Mouse (Mus musculus) ovary, postnatal 36 days (tissue): ENCODE measurements around the gene Strn4.
A peak's percentile ranks its signal among the peaks of the same experiment; 100 is the strongest.

Source experiments
- DNase-seq: peaks from one replicate; pipeline ENCODE4 v3.0.0; 2022; ENCODE audit warnings: low spot score, mixed read lengths

The Strn4 gene

DNA sequence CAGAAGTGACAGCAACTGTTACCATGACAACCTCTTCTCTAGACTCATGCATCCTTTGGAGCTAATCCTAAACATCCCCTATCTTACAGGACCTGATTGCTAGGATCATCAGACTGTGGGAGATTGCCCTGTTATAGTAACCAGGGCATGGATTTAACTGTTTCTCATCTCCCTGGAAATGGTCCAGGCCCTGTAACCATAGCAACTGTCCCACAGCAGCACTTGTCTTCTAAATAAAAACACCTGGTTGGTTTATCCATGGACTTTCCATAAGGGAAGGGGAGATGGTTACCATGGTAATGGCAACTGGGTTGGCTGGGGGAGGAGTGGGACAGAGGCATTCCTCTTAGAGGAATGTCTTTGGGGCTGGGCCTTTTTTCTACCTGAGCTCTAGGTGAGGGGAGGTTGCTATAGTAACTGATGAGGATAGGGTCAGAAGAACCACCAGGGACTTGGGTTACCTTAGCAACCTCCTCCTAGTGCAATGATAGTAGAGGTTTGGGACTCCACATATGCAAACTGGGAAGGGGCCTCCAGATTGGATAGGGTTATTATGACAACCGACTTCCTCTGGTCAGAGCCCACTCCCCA is at the start of gene Strn4:
Gene Strn4, plus strand, starts transcription at position 539 of the 591 bp plus-strand sequence.
- DNase-seq, result no peak

DNA sequence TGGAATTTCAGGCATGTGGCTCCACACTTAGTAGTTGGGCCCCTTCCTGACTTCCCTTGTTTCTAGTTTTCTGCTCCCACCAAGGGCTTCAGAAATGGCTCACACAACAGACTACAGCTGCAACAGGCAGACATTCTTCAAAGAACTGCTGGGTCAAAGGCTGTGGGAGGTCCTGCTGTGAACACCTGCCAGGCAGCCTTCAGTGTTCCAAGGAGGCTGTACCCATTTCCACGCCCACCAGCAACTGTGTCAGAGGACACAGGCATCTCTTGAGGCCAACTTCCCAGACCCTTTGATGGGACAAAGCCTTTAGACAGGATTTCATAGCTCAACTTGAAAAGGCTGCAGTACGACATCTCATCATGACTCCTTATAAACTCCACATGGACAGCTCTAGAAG is 49.2 kb upstream of the Strn4 start:
- DNase-seq, result no peak

DNA sequence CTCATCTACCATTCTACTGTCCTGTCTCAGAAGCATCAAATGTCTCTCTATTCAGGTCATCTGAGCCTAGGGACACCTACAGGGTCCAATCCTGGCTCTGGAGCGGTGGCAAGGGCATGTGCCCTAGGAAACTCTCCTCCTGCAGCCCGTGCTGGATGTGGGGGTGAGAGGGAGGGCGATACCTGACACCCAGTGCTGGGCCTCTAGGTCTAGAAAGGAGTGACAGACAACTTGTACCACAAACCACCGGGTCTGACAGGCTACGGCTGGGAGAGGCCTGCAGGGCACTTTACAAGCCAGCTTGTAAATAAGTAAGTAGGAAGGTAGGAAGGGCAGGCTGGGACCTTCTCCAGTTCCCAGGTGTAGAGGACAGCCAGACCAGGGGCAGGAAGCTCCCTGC is 39.8 kb upstream of the Strn4 start:
- DNase-seq, result no peak

DNA sequence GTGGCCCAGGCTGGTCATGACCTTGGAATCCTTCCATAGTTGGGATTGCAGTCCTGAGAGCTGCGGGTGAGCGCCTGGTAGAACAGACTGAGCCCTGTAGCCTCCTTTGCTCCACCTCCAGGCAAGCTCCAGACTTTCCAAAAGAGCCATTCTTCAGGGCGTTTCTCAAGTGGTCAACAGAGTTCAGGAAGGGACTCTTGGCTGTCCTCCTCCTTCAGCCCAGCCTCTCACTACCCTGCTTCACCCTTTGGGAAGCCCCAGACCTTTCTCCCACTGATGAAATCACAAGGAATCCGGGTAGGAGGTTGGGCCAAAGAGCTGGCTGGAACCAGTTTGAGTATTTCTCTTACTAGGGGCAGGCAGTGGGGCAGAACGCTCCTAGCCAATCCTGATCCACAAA is 35.6 kb upstream of the Strn4 start:
- DNase-seq, result peak; percentile 37

DNA sequence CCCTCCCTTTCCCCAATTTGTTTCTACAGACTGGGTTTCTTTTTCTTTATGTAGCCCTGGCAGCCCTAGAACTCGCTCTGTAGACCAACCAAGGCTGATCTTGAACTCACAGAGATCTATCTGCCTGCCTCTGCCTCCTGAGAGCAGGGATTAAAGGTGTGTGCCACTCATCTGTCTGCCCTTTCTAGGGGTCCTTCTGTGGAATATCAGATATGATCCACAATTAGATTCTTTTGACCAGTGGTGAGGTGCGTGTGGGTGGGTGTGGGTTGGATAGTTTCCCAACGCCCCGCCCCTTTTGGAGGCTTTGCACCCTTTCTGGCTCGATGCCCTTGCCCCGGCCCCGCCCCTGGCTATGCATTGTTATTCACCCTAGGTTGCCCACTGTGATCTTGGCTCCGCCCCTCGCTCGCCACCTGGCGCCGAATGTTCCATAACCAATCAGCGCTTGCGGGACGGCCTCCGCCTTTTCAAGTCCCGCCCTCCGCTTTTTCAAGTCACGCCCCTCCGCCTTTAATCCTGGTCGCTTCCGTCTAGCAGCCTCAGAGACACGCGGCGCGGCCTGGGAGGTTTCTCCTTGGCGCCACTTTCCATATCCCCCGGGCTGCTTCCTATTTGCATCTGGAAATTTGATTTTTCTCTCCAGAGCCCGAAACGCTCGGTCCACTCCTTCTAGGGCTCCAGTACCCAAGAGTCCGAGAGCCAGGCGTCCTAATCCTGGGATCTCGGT is 34.7 kb upstream of the Strn4 start, which contains the start of gene Slc1a5:
Gene Slc1a5, plus strand, starts transcription at position 516 of the 730 bp plus-strand sequence.
- peak; percentile 90 for DNase-seq

DNA sequence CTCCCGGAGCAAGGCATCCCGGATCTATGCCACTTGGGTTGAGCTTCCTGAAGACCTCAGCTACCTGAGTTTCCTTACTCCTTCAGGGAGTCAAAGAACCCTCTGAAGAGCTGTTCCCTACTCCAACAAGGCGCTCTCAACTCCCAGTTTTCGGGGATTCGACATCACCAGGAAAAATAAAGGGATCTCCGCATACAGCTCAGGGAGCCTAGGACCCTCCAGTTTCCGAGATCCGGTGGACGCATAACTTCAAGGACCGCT is 34.2 kb upstream of the Strn4 start:
- no peak for DNase-seq

DNA sequence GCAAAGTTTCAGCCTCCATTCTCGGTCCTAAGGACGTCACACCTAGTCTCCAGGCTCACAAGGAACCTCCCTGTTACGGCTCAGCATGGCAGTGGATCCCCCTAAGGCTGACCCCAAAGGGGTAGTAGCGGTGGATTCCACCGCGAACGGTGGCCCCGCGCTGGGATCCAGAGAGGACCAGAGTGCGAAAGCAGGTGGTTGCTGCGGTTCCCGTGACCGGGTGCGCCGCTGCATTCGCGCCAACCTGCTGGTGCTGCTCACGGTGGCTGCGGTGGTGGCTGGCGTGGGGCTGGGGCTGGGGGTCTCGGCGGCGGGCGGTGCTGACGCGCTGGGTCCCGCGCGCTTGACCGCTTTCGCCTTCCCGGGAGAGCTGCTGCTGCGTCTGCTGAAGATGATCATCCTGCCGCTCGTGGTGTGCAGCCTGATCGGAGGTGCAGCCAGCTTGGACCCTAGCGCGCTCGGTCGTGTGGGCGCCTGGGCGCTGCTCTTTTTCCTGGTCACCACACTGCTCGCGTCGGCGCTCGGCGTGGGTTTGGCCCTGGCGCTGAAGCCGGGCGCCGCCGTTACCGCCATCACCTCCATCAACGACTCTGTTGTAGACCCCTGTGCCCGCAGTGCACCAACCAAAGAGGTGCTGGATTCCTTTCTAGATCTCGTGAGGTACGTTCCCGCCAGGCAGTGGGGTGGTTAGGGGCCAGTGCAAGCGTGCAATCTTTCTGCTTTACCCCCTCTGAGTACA is 33.7 kb upstream of the Strn4 start:
- peak; percentile 36 for DNase-seq

DNA sequence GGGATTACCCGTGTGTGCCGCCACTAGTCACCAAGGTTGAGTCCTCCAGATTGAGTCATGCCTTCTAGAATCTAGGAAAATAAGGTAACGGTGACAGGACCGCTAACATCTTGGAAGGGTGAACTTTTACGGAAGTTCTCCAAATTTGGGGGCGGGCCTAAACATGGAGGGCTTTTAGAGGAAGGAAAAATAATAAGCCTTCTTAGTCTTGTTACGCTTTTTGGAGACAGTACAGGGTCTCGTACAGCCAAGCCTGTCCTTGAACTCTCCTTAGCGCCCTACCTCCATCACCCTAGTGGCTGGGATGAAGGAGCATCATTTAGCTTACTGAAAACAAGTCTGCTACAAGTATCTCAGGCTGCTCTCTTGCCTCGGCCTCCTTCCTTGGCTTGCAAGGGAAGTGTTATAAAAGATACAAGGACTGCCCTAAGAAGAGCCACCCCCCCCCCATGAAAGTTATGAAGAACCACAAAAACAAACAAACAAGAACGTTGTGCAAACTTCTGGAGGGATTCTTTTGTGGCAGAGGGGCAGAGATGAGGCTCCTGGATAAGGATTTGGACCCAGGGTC is 33.0 kb upstream of the Strn4 start:
- DNase-seq, result no peak

DNA sequence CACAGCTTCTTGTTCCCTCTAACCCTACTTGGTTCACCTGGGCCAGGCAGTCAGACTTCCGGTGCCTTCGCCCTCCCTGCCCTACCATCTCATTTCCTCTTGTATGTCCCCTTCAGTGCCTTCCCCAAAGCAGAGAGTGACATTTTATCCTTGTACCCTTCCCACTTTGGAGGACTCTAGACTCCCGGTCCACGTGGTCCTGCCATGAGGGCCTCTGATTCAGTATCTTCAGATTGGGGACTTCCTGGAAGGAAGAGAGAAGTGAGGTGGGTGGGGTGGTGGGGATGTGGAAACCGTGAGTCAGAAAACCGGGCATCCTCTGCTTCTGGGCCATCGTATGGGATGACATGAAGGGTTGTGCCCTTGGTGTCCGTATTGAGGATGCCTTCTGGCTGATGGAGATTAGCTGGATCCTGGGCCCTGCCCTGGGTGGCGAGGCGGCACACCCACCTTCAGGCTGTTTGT is 32.4 kb upstream of the Strn4 start:
- DNase-seq, result no peak

DNA sequence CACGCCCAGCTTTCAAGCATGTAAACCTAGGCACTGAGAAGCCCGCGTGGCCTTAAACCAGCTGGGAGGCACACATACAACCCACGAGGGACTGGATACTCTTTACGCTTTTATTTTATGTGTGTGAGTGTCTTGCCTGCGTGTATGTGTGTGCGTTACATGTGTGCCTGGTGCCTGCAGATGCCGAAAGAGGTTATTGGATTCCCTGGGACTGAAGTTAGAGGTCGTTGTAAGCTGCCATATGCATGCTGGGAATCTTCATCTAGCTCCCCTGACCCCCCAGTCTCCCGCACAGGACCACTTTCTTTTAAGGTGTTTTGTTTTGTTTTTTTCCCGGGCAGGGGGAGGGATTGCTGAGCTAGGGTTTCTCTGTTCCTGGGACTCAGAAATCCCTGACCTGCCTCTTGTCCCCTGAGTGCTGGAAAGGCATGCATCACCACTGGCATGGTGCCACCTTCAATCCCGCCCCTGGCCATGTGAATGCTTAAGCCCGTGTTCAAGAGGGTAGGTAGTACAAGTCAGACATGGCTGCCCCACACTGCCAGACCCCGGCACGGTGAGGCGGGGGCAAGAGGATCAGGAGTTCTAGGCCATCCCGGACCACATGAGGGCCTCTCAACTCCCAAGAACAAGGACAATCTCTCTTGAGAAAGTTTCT is 31.8 kb upstream of the Strn4 start:
- DNase-seq, result peak; percentile 41

DNA sequence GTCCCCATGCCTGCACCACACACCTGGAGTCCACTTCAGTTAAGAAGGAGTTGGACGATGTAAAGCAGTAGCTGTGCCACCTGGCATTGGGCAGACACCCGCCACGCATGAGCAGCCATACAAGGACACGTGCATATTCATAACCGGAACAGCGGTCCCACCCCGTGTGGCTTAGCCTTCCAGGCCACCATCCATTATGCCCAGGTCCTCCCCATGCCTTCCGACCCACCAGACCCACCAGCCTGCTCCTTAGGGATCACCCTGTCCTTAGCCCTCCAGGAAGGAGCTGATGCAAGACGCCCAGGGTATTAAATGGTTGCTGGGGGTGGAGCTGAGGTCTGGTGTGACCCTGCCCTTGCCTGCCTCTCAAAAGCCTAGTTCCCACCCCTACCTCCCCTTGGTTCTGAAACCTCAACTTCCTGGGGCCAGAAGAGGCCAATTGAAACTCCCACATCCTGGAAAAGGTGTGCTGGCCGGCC is 31.2 kb upstream of the Strn4 start:
- DNase-seq, result peak; percentile 23

DNA sequence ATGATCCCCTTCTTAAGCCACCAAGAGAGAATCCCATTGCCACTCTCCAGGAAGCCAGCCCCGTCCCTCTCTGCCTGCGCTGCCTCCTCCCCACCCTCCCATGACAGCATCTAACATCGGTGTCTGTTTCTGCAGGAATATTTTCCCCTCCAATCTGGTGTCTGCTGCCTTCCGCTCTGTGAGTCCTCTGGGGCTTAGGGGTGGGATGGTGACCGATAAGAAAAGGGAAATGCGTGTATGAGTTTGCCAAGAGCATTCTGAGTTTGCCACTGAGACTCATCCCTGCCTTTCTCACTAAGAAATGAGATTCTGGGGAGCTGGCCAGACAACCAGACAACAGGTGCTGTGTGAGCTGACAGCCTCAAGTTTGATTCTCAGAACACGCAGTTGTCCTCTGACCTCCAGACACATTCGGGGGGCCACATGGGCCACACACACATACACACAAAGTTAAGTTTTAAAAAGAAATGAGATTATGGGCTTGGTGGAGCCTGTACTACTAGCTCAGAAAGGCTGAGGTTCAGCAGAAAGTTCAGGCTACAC is 30.1 kb upstream of the Strn4 start:
- DNase-seq, result no peak

DNA sequence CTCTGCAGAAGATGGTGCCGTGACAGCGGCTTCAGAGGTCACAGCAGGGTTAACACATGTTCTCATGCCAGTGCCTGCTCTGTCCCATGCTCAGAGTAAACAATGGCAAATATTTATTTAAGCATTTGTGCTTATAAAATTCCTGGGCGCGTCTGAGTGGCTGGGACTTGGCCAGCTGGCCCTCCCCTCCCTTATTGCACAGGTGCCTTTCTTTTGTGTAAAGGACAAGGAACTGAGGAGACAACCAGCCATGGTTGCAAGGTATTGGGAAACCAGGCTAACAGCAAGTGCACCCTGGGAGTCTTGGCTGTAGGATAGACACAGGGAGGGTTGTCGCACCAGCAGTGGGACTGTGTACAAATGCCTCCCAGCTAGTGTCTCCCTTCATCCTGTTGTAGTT is 23.4 kb upstream of the Strn4 start:
- no peak for DNase-seq

DNA sequence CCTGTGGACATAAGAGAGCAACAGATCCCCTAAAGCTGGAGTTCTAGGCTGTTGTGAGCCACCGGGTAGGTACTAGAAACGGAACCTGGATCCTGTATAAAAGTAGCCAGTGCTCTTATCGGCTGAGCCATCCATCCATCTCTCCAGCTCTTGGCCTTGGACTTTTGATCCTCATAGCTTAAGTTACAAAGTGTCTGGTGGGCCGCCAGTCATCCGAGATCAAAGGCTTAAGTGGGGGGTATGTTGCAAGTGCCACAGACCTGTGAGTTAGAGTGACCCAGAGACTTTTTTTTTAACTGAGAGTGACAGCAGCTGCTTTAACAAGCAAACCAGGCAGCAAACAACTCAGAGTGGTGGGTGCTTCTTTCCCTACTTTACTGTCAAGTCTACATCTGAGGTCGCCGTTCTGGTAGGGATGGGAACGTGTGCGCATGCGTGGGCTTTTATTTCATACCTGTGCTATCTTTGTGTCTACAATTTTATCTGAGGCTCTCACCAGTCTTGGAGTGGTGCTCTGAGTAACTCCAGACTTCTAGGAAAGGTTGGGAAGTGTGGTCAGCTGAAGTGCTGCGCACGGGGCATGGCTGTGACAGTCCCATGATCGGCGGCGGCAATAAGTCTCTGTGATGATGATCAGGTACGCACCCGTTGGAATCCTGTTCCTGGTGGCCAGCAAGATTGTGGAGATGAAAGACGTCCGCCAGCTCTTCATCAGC is 22.5 kb upstream of the Strn4 start:
- DNase-seq, result no peak

DNA sequence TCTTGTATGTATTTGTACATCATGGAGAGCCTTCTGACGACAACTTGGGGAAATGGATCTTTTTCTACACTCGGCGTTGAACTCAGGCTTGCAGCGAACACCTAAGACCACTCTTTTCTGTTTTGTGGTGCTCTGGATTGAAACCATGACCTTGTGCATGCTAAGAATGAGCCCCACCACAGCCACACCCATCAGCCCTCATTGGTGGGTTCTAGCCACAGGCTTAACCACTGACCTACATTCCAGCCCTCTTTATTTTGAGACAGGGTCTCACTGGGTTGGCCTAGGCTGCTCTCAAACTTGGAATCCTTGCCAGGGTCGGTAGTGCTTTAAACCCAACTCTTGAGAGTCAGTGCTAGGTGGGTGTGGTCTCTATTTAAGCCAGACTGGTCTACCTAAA is 20.8 kb upstream of the Strn4 start:
- DNase-seq, result no peak

DNA sequence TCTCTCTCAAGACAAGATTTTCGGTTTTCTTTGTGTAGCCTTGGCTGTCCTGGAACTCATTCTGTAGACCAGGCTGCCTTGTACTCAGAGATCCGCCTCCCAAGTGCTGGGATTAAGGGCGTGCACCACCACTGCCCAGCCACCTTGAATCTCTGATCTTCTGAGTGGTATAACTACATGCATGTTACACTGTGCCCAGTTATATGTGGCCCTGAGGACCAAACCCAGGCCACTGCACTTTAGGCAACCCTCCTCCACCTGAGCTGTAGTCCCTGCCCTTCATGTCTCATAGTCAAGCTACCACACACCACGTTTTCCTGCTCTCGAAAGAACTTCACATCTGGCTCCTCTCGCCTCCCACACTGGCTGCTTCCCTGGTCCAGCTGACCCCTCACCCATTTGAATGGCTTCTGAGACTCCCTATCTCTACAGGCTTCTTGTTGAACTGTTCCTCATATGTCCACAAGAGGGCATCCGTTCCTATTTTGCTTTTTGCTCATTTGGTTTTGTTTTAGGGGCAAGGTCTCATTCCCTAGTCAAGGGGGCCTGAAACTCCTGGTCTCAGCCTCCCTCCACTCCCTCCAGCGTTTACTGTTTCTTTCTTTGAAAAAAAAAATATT is 11.2 kb upstream of the Strn4 start:
- DNase-seq, result no peak

DNA sequence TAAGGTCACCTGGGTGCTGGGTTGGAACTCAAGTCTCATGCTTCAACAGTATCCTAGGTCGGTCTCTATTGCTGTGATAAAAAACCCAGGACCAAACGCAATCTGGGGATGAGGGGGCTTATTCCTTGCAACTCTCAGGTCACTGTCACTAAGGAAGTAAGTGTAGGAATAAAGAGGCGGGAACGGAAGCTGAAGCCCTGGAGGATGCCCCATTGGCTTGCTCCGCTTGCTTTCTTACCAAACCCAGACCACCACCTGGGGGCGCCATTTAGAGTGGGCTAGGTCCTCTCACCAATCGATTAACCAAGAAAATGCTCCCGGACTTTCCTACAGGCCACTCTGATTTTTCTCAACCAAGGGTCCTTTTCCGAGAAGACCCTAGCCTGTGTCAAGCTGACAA is 7.8 kb upstream of the Strn4 start:
- no peak for DNase-seq

DNA sequence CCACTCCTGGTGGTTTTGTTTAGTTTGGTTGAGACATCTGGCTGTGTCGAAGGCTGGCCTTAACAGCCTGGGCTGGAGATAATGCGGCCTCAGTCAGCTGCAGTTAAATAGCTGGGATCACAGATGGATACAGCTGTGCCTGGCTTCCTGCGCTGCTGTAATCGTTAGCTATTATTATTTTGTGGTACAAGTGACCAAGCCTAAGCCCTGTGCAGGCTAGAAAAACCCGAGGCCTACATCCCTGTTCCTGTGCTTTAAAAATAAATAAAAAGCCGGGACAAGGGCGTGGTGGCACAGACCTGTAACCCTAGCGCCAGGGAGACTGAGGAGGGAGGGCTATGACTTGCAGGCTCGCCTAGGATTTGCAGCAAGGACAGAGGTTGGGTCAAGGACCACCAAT is 7.0 kb upstream of the Strn4 start:
- no peak for DNase-seq

DNA sequence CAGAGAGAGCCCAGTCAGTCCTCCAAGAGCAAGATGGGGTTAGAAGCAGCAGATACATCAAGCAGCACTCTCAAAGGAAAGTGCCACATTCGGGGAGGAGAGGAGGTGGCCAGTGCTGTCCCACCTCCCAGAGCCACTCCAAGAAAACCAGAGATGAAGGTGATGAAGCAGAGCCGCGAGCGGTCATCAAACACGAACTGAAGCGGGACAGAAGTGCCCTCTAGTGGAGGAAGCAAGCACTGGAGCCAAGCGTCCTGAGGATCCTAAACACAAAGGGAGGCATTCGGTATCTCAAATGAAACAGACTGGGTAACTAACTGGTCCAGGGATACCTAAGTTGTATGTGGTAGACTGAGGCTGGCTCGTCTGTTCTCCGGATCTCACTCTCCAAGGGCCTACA is 6.0 kb upstream of the Strn4 start:
- peak; percentile 55 for DNase-seq

DNA sequence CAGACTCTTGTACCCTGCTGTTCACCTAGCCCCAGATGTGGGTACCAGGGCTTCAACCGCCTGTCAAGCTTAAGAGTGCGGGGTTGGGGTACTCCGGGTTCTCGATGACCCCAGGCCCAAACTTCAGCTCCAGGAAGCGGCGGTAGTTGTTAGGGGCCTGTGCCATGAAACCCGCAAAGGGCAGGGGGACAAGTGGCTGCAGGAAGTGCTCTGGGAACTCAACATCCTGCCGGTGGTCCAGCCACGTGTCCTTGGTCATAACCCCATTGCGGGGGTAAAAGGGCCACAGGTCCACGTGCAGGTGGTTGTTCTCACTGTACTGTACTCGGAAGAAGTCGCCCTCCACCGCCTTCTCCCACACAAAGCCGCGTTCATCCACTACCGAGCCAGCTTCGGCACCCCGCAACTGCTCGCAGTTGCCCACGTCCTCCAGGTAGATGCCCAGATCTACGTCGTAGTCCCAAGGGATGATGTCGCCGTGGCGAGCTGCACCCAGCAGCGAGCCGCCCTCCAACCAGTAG is 5.2 kb upstream of the Strn4 start:
- no peak for DNase-seq
